Mouse (Mus musculus) liver, embryonic 11.5 days (tissue): Measurements from ENCODE around the gene Wdr24. TPM values are rescaled to one million over a fixed set of nuclear protein-coding genes. Genes with fewer than 3 reads are reported as not detected.
A peak's percentile ranks its signal among the peaks of the same experiment; 100 is the strongest.

ENCODE experiments used
- ATAC-seq: fragments of 200-750 bp; cut with Nextera tagmentation; replicated peaks from 2 replicates; pipeline ENCODE4 v1.8.0; 2017; ENCODE audit warnings: moderate number of reproducible peaks, mild to moderate bottlenecking, moderate TSS enrichment, moderate library complexity; ENCODE audit not compliant: low FRiP score
- DNase-seq: peaks from one replicate; pipeline ENCODE4 v3.0.0-alpha.2; 2017; ENCODE audit warnings: low spot score
- H3K27ac ChIP-seq: fragments of 300-500 bp; sonication (generic); 2 replicates; pipeline ENCODE4 v1.5.1; 2014; ENCODE audit warnings: mild to moderate bottlenecking, low read depth, low read length, control low read depth
- H3K27me3 ChIP-seq: fragments of 300-500 bp; sonication (generic); replicated peaks from 2 replicates; pipeline ENCODE4 v1.6.1; 2014; ENCODE audit warnings: low read length, mixed read lengths; ENCODE audit not compliant: control insufficient read depth, insufficient read depth
- H3K36me3 ChIP-seq: fragments of 300-500 bp; sonication (generic); 2 replicates; pipeline ENCODE4 v1.6.1; 2014; ENCODE audit warnings: mild to moderate bottlenecking, low read length, moderate library complexity, mixed read lengths; ENCODE audit not compliant: control insufficient read depth, insufficient read depth
- H3K4me1 ChIP-seq: fragments of 300-500 bp; sonication (generic); replicated peaks from 2 replicates; pipeline ENCODE4 v1.6.1; 2014; ENCODE audit warnings: low read length, mixed read lengths; ENCODE audit not compliant: control insufficient read depth, insufficient read depth
- H3K4me2 ChIP-seq: fragments of 300-500 bp; sonication (generic); 2 replicates; pipeline ENCODE4 v1.6.1; 2014; ENCODE audit warnings: mild to moderate bottlenecking, control low read depth, moderate library complexity
- H3K4me3 ChIP-seq: fragments of 300-500 bp; sonication (generic); 2 replicates; pipeline ENCODE4 v1.5.1; 2014; ENCODE audit warnings: low read depth, low read length, control low read depth
- H3K9ac ChIP-seq: fragments of 300-500 bp; sonication (generic); 2 replicates; pipeline ENCODE4 v1.6.1; 2014; ENCODE audit warnings: low read depth, low read length, control low read depth
- H3K9me3 ChIP-seq: fragments of 300-500 bp; sonication (generic); 2 replicates; pipeline ENCODE4 v1.6.1; 2016; ENCODE audit warnings: low read length, inconsistent platforms, mixed read lengths; ENCODE audit not compliant: control insufficient read depth
- WGBS: fragments of 180-500 bp; shearing (Covaris S2); extraction: QIAGEN DNeasy Blood & Tissue Kit; methylation state at CpG from one replicate; pipeline ENCODE4 v1.1.7; 2014; 5-methylcytosine and 5-hydroxymethylcytosine counted together
- polyA plus RNA-seq: library from polyadenylated mRNA; unstranded; fragments of >200 nt; fragmentation: Nextera tagmentation; extraction: Ambion mirVana; gene quantifications from 2 replicates; pipeline ENCODE4 v1.2.1, GENCODE M21; 2014

Wdr24 gene
- polyA plus RNA-seq = 29.8 and 31.9 TPM in 2 replicates

DNA sequence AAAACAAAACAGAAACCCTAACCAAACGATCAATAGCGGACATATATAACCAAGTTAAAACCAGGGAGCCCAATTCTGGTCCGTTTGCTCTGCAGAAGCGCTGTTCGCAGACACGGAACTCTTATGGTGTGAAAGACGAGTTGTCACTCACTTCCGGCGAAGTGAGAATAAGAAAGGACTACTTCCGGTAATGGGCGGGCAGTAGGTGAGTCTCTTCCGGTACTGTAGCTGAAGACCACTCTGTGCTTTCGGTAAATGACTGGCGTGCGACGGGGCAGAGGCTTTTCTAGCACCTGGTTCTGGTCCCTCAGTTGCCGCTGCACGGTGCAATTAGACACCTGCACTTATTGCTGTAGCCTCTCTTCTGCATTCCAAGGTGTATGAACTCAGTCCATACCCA lies at the start of gene Wdr24:
Gene Wdr24, plus strand, starts transcription at position 176 of the 400 bp plus-strand sequence.
- peak within 1 kb of the TSS; percentile 89 for H3K4me2 ChIP-seq
- under 1% methylated on average over 18 of the region's 18 CpGs for WGBS
- H3K4me3 ChIP-seq = peak within 1 kb of the TSS; percentile 84
- DNase-seq = peak; percentile 70
- H3K9me3 ChIP-seq = no peaks in the 10 kb centered on the region
- peaks cover 21% of the 10 kb centered on the region for H3K4me1 ChIP-seq
- peak; percentile 76 for ATAC-seq
- peaks cover 20% of the 10 kb centered on the region for H3K36me3 ChIP-seq
- peak within 1 kb of the TSS; percentile 81 for H3K9ac ChIP-seq
- peak within 1 kb of the TSS; percentile 57; the same call in 1 of the 2 replicates for H3K27ac ChIP-seq
- peaks cover 29% of the 10 kb centered on the region for H3K27me3 ChIP-seq

DNA sequence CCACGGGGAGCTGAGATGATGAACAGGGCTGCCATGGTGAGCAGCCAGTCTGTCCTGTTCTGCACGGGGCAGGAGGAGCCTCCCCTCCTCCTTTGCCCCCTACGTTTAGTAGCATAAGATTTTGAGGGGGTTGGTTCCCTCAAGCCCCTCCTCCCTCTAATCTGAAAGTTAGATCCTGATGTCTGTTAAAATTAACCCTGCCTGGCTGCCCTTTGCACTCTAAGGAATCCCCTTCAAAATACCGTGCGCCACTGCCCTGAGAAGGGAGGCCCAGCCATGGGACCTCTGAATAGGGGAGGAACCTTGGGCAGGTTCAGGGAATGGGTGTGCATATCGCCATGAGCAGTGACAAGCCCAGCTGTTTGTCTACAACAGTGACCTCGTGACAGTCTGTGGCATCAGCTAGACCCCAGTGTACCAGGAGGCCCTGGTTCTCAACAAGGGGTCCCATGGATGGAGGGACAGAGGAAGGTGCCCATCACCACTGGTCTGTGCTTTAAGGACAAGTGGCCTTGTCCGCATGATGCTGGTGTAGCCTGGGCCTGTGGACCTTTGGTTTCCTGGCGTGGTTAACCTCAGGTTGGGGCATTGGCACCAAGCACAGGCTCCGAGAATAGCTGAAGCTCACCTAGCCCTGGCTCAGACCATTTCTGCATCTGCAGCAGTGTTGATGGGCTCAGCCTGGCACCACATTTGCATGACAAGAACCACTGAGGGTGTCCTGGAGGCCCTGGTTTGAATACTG lies 47.9 kb upstream of the Wdr24 start:
- no peak overlapping the region for H3K4me2 ChIP-seq
- no peak overlapping the region for H3K27ac ChIP-seq

DNA sequence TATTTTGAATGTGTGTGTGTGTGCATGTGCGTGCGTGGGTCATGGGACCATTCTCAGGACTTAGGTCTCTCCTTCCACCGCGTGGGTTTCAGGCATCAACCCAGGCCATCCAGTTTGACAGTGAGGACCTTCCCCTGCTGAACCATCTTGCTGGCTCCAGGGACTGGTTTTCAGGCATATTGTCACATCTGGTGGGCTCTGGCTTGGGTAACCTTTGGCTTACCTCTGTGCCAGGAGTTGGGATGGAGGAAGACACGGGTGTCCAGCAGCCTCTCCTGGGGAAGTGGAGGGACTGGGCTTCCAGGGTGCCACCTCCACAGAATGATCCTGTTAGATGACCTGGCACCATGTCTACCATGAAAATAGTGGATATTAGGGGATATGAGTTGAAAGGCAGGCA lies 45.5 kb upstream of the Wdr24 start:
- Histone ChIP-seq H3K36me3 (peaks cover 27% of the 10 kb centered on the region), H3K9me3 (no peaks in the 10 kb centered on the region), H3K4me3 (no peak overlapping the region), H3K27ac (no peak overlapping the region), H3K27me3 (no peaks in the 10 kb centered on the region), H3K4me1 (peaks cover 10% of the 10 kb centered on the region), H3K4me2 (no peak overlapping the region), H3K9ac (no peak overlapping the region)
- WGBS = 91% methylated on average over 5 of the region's 5 CpGs
- ATAC-seq = no peak
- no peak for DNase-seq

More for the DNA sequence above, 47.9 kb upstream of the Wdr24 start:
- DNase-seq (no peak), ATAC-seq (no peak)
- 77% methylated on average over 10 of the region's 10 CpGs for WGBS
- Histone ChIP-seq H3K4me1 (peaks cover 10% of the 10 kb centered on the region), H3K9ac (no peak overlapping the region), H3K9me3 (no peaks in the 10 kb centered on the region), H3K4me3 (no peak overlapping the region), H3K27me3 (0 out of 2 replicates have a peak, but pooled peaks cover 3% of the 10 kb centered on the region), H3K36me3 (peaks cover 8% of the 10 kb centered on the region)

DNA sequence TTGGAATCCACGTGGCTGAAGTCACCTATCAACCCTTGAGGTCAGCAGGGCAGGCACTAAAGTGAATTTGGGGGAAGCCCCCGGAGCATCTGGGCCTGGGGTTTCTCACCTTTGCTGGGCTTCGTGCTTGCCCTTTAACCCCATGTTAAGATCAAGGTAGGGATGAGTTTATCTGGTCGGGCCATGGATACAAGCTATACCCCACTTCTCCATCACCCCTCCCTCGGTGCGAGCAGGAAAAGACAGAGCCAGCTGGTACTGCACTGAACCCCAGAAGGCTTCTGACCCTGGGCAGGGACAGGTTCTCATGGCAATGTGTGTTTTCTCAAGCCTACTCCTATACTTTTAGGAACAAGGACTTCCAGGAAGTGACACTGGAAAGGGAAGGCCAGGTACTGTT lies 42.1 kb upstream of the Wdr24 start:
- Histone ChIP-seq H3K9me3 (no peaks in the 10 kb centered on the region), H3K27me3 (no peaks in the 10 kb centered on the region), H3K9ac (no peak overlapping the region), H3K27ac (no peak overlapping the region), H3K4me1 (peaks cover 9% of the 10 kb centered on the region), H3K36me3 (peaks cover 29% of the 10 kb centered on the region), H3K4me3 (no peak overlapping the region), H3K4me2 (no peak overlapping the region)
- WGBS = 81% methylated on average over 6 of the region's 6 CpGs
- no peak for DNase-seq
- ATAC-seq = no peak

DNA sequence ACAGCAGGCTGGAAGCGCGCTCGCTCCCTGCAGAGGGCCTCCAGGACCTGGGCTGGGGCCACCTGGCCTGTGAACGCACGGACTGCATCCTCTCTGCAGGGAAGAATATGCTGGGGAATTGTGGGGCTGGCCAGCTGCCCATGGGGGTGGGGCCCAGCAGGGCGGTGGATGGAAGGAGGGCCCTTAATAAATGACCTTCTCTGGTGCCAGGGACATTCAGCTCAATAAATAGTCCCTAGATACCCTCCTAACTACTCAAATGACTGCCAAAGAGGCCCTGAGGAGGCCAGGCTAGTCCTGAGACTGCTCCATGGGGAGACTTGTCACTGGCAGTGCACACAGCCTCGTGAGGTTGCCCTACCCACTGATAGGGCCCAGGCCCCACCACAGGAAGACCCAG lies 40.3 kb upstream of the Wdr24 start:
- peaks cover 9% of the 10 kb centered on the region for H3K4me1 ChIP-seq

DNA sequence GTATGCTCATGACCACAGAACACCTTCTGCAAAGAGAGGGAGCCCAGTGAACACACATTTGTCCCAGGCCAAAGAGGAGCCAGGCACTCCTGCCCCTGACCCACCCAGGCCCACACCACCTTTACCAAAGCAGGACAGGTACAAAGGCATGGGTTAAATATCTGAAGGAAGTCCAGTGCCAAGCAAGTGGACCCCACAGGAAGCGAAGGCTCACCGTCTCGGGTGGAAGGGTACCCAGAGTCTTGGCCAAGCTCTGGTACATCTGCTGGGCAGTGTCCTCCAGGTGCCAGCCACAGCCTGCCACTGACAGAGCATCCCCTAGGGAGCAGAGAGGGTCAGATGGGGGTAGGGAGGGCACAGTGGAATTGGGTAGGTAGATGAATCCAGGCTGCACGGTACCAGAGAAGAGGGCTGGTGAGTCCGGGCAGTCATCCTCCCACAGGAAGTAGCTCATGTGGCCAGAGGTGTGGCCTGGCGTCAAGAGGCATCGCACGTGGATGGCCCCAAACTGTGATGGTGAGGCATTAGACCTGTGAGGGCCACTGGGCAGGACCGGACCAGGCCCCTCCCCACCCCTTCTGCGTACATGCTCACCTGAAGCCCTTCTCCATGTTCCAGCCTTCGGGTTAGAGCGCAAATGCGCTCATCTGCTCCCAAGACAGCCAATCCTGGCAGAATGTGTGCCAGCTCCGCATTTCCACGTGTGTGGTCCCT lies 39.4 kb upstream of the Wdr24 start:
- peak overlapping the region; percentile 76 for H3K9ac ChIP-seq
- WGBS = 82% methylated on average over 15 of the region's 15 CpGs
- H3K4me3 ChIP-seq = peak overlapping the region; percentile 73
- H3K4me1 ChIP-seq = peaks cover 9% of the 10 kb centered on the region
- ATAC-seq (no peak), DNase-seq (no peak)
- no peaks in the 10 kb centered on the region for H3K9me3 ChIP-seq
- peak overlapping the region; percentile 92 for H3K4me2 ChIP-seq
- peaks cover 24% of the 10 kb centered on the region for H3K36me3 ChIP-seq
- no peak overlapping the region for H3K27ac ChIP-seq
- H3K27me3 ChIP-seq = no peaks in the 10 kb centered on the region

More for the DNA sequence above, 40.3 kb upstream of the Wdr24 start:
- ATAC-seq = no peak
- Histone ChIP-seq H3K4me2 (no peak overlapping the region), H3K9ac (no peak overlapping the region), H3K36me3 (peaks cover 26% of the 10 kb centered on the region), H3K27me3 (no peaks in the 10 kb centered on the region), H3K27ac (no peak overlapping the region), H3K4me3 (no peak overlapping the region), H3K9me3 (no peaks in the 10 kb centered on the region)
- 85% methylated on average over 7 of the region's 7 CpGs for WGBS
- DNase-seq = no peak

DNA sequence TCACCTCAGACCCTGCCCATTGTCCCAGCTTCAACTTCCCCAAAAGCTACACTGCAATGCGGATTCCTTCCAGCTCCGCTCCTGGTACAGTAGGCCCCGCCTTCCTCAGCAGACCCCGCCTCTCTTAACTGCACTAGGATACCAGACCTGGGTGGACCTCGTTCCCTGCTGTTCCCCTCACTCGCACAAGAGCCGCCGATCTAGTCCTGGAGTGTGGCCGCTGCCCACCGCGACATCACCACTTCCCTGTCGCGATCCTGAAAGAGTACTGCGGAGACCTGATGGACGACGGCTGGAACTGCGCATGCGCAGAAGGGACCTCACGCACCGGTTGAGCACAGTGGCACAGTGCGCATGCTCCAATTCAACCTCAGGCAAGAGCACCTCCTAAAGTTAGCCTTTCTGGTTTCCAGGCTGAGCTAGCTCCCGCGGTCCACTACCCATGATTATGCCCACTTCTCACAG lies 38.1 kb upstream of the Wdr24 start, which contains the start of gene Haghl:
Gene Haghl, minus strand, starts transcription at position 393 of the 465 bp plus-strand sequence.
- peak within 1 kb of the TSS; percentile 76 for H3K9ac ChIP-seq
- peak; percentile 96 for DNase-seq
- ATAC-seq = peak; percentile 78
- H3K4me3 ChIP-seq = peak within 1 kb of the TSS; percentile 73
- H3K9me3 ChIP-seq = no peaks in the 10 kb centered on the region
- WGBS = under 1% methylated on average over 23 of the region's 23 CpGs
- H3K27me3 ChIP-seq = no peaks in the 10 kb centered on the region
- peak within 1 kb of the TSS; percentile 73 for H3K27ac ChIP-seq
- H3K36me3 ChIP-seq = peaks cover 22% of the 10 kb centered on the region
- peaks cover 9% of the 10 kb centered on the region for H3K4me1 ChIP-seq
- peak within 1 kb of the TSS; percentile 92 for H3K4me2 ChIP-seq

DNA sequence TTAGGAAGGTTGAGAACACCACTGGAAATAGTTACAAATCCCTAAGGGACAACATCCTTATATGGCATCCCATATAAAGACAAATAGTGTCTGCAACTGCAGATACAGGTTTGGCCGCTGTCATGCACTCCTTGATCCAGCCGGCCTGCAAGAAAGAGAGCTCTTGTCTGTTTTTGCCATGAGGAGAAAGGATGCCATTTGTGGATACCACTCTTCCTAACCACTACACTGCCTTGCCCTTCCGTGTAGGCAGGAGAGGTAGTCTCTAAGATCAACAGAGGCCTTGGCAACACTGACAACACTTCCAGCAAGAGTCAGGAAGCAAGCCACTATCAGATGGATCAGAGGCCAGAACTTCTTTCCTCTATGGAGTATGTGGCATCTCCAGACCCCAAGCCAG lies 37.1 kb upstream of the Wdr24 start, which contains the start of gene Ccdc78:
Gene Ccdc78, plus strand, starts transcription at position 301 of the 400 bp plus-strand sequence.
- Histone ChIP-seq H3K9me3 (no peaks in the 10 kb centered on the region), H3K4me3 (peak within 1 kb of the TSS; percentile 73), H3K4me1 (peaks cover 17% of the 10 kb centered on the region), H3K9ac (peak within 1 kb of the TSS; percentile 76), H3K27ac (peak within 1 kb of the TSS; percentile 73), H3K4me2 (peak within 1 kb of the TSS; percentile 92), H3K27me3 (no peaks in the 10 kb centered on the region), H3K36me3 (peaks cover 16% of the 10 kb centered on the region)
- 74% methylated on average over 3 of the region's 3 CpGs for WGBS
- ATAC-seq (no peak), DNase-seq (no peak)
